Mouse (Mus musculus) bone marrow macrophage, adult 2 months (primary cell): ENCODE data around the gene Ralgapa2.

Experiments
- CTCF ChIP-seq: IDR thresholded peaks from 2 replicates; pipeline ENCODE4 v1.5.1; 2012; ENCODE audit warnings: low read depth, mild to moderate bottlenecking, low read length, moderate library complexity
- POLR2A ChIP-seq: IDR thresholded peaks from 2 replicates; pipeline ENCODE4 v1.6.1; 2012; ENCODE audit warnings: mild to moderate bottlenecking, low read depth, low read length, borderline replicate concordance

GRCm38 (mm10) chr2:146524685-146525415 lies 12.7 kb upstream of the Ralgapa2 start:
- TF ChIP-seq CTCF (no peak), POLR2A (no peak)
